Mouse (Mus musculus) effector memory CD4-positive, alpha-beta T cell, adult 7 months (primary cell): Measurements from ENCODE around the gene Eef1akmt1. TPM values are rescaled to one million over a fixed set of nuclear protein-coding genes. Genes with fewer than 3 reads are reported as not detected.

Experiments used
- polyA plus RNA-seq: library from polyadenylated mRNA; unstranded; fragments of 100-300 nt; shearing (Covaris generic); gene quantifications from one replicate; pipeline ENCODE4 v1.2.1, GENCODE M21; 2017

Eef1akmt1 gene
- 18.1 TPM for polyA plus RNA-seq

GRCm38 (mm10) chr14:57571155-57572133 lies at the start of gene Eef1akmt1:
Eef1akmt1 (minus strand) TSS chr14:57571612.

GRCm38 (mm10) chr14:57524671-57525387 lies 46.6 kb downstream of the Eef1akmt1 start, which contains the start of gene Il17d:
Il17d (plus strand) TSS chr14:57524777.

Other genes starting within 250 kb of the Eef1akmt1 start
- gene Cryl1, start 173.1 kb downstream of the Eef1akmt1 start, polyA plus RNA-seq = 13.7 TPM
- gene Ift88, start 147.6 kb downstream of the Eef1akmt1 start, polyA plus RNA-seq = 0.67 TPM
- gene Il17d, start 46.8 kb downstream of the Eef1akmt1 start, polyA plus RNA-seq = not detected
- gene Xpo4, start 93.8 kb upstream of the Eef1akmt1 start, polyA plus RNA-seq = 39.6 TPM
- not detected for gene Gm49361, start 174.5 kb upstream of the Eef1akmt1 start, polyA plus RNA-seq
- 82.2 TPM for gene Lats2, start 186.8 kb upstream of the Eef1akmt1 start, polyA plus RNA-seq
- gene Sap18, start 226.6 kb upstream of the Eef1akmt1 start, polyA plus RNA-seq = 242 TPM